Mouse (Mus musculus) stomach, embryonic 14.5 days (tissue): ENCODE results near the gene Dusp16. TPM values are rescaled to one million over a fixed set of nuclear protein-coding genes. Genes with fewer than 3 reads are reported as not detected.
A peak's percentile ranks its signal among the peaks of the same experiment; 100 is the strongest.

Experiments
- ATAC-seq: fragments of 200-750 bp; cut with Nextera tagmentation; 2 replicates; pipeline ENCODE4 v1.8.0; 2017; ENCODE audit warnings: low read depth, moderate TSS enrichment; ENCODE audit not compliant: insufficient number of reproducible peaks, insufficient read depth, low FRiP score
- H3K27ac ChIP-seq: fragments of 300-500 bp; sonication (generic); 2 replicates; pipeline ENCODE4 v1.5.1; 2014; ENCODE audit warnings: mild to moderate bottlenecking, low read length, moderate library complexity, mixed read lengths
- H3K27me3 ChIP-seq: fragments of 300-500 bp; sonication (generic); 2 replicates; pipeline ENCODE4 v1.6.1; 2014; ENCODE audit warnings: low read length, control low read depth, mixed read lengths; ENCODE audit not compliant: control insufficient read depth, insufficient read depth
- H3K36me3 ChIP-seq: fragments of 300-500 bp; sonication (generic); 2 replicates; pipeline ENCODE4 v1.6.1; 2014; ENCODE audit warnings: mild to moderate bottlenecking, control low read depth, low read length, moderate library complexity, mixed read lengths; ENCODE audit not compliant: control insufficient read depth, insufficient read depth
- H3K4me1 ChIP-seq: fragments of 300-500 bp; sonication (generic); 2 replicates; pipeline ENCODE4 v1.6.1; 2014; ENCODE audit warnings: low read length, control low read depth, mixed read lengths; ENCODE audit not compliant: control insufficient read depth, insufficient read depth
- H3K4me2 ChIP-seq: fragments of 300-500 bp; sonication (generic); replicated peaks from 2 replicates; pipeline ENCODE4 v1.6.1; 2014; ENCODE audit warnings: low read depth, low read length, control low read depth
- H3K4me3 ChIP-seq: fragments of 300-500 bp; sonication (generic); 2 replicates; pipeline ENCODE4 v1.5.1; 2014; ENCODE audit warnings: low read depth, low read length, control low read depth
- H3K9ac ChIP-seq: fragments of 300-500 bp; sonication (generic); replicated peaks from 2 replicates; pipeline ENCODE4 v1.6.1; 2014; ENCODE audit warnings: low read depth, mild to moderate bottlenecking, control low read depth, low read length, moderate library complexity, mixed read lengths
- H3K9me3 ChIP-seq: fragments of 300-500 bp; sonication (generic); 2 replicates; pipeline ENCODE4 v1.6.1; 2016; ENCODE audit warnings: low read depth, low read length, control low read depth; ENCODE audit not compliant: control insufficient read depth
- WGBS: fragments of 180-500 bp; shearing (Covaris S2); extraction: QIAGEN DNeasy Blood & Tissue Kit; methylation state at CpG from one replicate; pipeline ENCODE4 v1.1.7; 2014; 5-methylcytosine and 5-hydroxymethylcytosine counted together
- polyA plus RNA-seq: library from polyadenylated mRNA; unstranded; fragments of >200 nt; fragmentation: Nextera tagmentation; extraction: Ambion mirVana; gene quantifications from 2 replicates; pipeline ENCODE4 v1.2.1, GENCODE M21; 2014

Gene Dusp16
- polyA plus RNA-seq, 1 experiment from 2014 or later: 19.2 TPM

DNA sequence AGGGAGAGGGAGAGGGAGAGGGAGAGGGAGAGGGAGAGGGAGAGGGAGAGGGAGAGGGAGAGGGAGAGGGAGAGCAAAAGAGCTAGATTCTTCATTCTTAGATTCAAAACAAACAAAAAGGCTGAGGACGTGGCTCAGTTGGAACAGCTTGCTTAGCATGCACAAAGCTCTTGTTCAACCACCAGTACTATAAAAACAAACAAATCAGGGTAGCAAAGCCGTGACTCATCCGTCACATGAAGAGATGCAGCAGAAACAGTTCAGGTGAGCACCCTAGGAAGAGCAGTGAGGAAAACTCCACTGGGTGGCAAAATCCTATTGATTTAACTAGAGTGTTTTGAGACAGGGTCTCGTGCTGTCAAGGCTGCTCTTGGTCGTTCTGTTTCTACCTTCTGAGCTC is 27.3 kb upstream of the Dusp16 start:
- no peak for ATAC-seq
- 40% methylated on average over 5 of the region's 5 CpGs for WGBS

DNA sequence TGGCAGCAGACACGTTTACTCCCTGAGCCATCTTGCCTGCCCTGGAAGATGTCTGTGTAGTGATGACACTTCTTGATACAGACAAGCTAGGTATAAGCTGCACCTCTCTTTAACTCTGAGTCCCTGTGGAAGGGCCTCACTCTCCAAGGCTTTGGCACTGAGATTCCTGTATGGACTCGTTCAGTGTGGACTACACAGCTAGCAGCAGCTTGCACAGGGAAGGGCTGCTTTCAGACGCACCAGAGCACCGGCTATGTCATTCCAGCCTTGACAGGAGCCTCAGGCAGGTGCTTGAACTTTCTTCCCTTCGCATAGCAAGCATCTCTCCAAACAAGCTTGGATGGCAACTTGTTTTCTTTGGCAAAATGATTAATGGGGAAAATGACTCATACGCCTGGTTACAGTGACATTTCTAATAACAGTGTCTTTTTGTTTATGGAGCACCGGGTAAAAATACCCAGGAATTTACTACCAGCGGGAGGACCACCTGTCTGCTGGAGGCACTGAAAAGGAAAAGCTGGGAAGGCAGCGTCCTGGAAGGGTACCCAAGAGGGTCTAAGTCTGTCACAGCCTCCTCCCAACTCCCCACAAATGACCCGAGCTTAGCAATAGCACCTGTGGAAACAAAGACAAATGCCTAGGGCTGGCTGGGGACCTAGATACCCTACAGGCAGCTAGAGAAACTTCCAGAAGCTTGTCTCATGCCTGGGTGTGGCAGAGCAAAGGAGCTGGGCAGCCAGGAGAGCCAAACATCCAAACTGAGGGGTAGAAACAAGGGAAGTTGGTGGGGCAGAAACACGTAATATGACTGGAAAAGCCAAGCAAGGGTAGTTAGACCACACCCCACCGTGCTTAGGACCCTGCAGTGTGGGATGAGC is 24.9 kb upstream of the Dusp16 start:
- no peak overlapping the region for H3K27ac ChIP-seq
- no peaks in the 10 kb centered on the region for H3K4me1 ChIP-seq
- ATAC-seq: no peak; the same call in 1 of the 2 replicates
- no peaks in the 10 kb centered on the region for H3K9me3 ChIP-seq
- H3K4me3 ChIP-seq: no peak overlapping the region
- H3K36me3 ChIP-seq: no peaks in the 10 kb centered on the region
- no peak overlapping the region for H3K9ac ChIP-seq
- H3K27me3 ChIP-seq: no peaks in the 10 kb centered on the region
- H3K4me2 ChIP-seq: no peak overlapping the region
- WGBS: 38% methylated on average over 12 of the region's 12 CpGs

More for the DNA sequence above, 27.3 kb upstream of the Dusp16 start:
- Histone ChIP-seq H3K36me3 (no peaks in the 10 kb centered on the region), H3K9ac (no peak overlapping the region), H3K27ac (no peak overlapping the region), H3K9me3 (no peaks in the 10 kb centered on the region), H3K4me3 (no peak overlapping the region), H3K4me2 (no peak overlapping the region), H3K27me3 (no peaks in the 10 kb centered on the region), H3K4me1 (no peaks in the 10 kb centered on the region)

DNA sequence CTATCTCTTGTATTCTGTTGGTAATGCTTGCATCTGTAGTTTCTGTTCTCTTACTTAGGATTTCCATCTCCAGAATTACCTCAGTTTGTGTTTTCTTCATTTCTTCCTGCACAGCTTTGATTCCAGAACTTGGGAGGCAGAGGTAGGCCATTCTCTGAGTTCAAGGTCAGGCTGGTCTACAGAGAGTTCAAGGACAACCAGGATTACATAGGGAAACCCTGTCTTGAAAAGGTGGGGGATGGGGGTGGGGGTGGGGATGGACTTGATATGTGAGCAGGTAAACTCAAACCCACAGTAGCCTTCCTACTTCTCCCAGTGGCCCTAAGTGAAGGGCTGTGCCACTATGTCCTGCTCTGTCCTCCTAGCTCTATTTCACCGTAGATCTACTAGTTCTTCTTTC is 20.6 kb upstream of the Dusp16 start:
- WGBS: 74% methylated on average over 1 of the region's 1 CpGs

DNA sequence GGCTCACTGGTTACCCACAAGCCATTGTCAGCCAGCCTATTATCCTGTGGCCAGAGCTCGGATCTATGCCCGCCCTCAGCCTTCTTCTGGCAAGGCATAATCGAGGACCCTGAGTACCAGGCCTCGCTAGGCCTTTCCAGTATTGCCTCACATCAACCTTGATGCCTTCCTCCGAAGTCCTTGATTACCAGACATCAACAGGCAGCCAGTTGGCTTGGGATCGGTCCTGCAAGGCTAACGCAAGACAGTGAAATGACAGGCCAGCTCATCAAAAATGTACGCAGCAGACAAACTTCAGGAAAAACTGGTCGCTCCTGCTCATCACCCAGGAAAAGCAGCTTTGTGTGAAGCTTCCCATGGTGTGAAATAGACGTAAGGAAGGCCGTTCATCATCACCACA is 15.4 kb upstream of the Dusp16 start:
- no peaks in the 10 kb centered on the region for H3K36me3 ChIP-seq
- no peak overlapping the region for H3K4me2 ChIP-seq
- 88% methylated on average over 11 of the region's 11 CpGs for WGBS
- no peaks in the 10 kb centered on the region for H3K4me1 ChIP-seq
- no peak overlapping the region for H3K9ac ChIP-seq
- H3K9me3 ChIP-seq: no peaks in the 10 kb centered on the region
- H3K4me3 ChIP-seq: no peak overlapping the region
- no peaks in the 10 kb centered on the region for H3K27me3 ChIP-seq
- ATAC-seq: no peak
- H3K27ac ChIP-seq: no peak overlapping the region

More for the DNA sequence above, 20.6 kb upstream of the Dusp16 start:
- Histone ChIP-seq H3K4me2 (no peak overlapping the region), H3K9me3 (no peaks in the 10 kb centered on the region), H3K4me3 (no peak overlapping the region), H3K4me1 (no peaks in the 10 kb centered on the region), H3K36me3 (no peaks in the 10 kb centered on the region), H3K27me3 (no peaks in the 10 kb centered on the region), H3K9ac (no peak overlapping the region), H3K27ac (no peak overlapping the region)
- ATAC-seq: no peak

DNA sequence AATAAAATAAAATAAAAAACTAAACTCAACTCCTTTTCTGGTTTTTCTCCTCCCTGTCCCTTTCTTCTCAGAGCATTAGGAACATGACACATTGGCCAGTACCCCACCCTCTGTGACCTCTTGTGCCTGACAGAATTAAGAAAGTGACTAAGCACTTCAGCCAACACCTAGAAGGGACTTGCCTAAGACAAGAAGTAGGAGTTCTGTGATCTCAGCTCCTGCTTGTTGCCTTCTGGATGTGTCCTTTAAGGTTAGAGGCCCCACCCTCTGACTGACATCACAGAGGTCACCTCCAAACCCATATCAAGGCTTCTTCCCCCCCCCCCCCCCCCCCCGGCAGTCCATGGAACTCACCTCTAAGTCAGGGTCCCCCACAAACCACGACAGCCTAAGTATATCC is 14.7 kb upstream of the Dusp16 start:
- H3K9me3 ChIP-seq: no peaks in the 10 kb centered on the region
- no peak for ATAC-seq
- H3K4me1 ChIP-seq: no peaks in the 10 kb centered on the region
- H3K4me2 ChIP-seq: no peak overlapping the region
- WGBS: 53% methylated on average over 1 of the region's 2 CpGs
- H3K9ac ChIP-seq: no peak overlapping the region
- no peaks in the 10 kb centered on the region for H3K36me3 ChIP-seq
- H3K27me3 ChIP-seq: no peaks in the 10 kb centered on the region
- H3K4me3 ChIP-seq: no peak overlapping the region
- H3K27ac ChIP-seq: no peak overlapping the region

DNA sequence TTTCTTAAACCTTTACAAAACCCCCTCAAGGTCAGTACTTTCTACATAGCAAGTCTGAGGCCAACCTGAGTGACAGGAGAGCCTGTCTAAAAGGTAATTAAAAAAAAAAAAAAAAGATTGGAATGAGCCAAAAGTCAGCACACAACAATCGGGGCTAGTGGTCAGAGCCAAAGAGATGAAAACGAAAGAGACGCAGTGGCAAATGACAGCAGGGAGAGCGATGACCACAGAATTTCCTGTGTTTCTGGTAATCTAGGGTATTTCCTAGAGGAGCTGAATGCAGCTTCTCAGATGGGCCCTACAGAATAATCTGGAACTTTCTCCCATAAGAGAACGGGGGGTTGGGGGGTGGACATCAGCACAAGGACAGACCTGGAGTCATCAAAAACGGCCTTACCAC is 13.7 kb upstream of the Dusp16 start:
- H3K4me3 ChIP-seq: no peak overlapping the region
- no peak overlapping the region for H3K4me2 ChIP-seq
- H3K27ac ChIP-seq: no peak overlapping the region
- WGBS: 79% methylated on average over 6 of the region's 6 CpGs
- no peaks in the 10 kb centered on the region for H3K9me3 ChIP-seq
- no peak for ATAC-seq
- H3K9ac ChIP-seq: no peak overlapping the region
- H3K27me3 ChIP-seq: no peaks in the 10 kb centered on the region
- H3K36me3 ChIP-seq: no peaks in the 10 kb centered on the region
- H3K4me1 ChIP-seq: no peaks in the 10 kb centered on the region

DNA sequence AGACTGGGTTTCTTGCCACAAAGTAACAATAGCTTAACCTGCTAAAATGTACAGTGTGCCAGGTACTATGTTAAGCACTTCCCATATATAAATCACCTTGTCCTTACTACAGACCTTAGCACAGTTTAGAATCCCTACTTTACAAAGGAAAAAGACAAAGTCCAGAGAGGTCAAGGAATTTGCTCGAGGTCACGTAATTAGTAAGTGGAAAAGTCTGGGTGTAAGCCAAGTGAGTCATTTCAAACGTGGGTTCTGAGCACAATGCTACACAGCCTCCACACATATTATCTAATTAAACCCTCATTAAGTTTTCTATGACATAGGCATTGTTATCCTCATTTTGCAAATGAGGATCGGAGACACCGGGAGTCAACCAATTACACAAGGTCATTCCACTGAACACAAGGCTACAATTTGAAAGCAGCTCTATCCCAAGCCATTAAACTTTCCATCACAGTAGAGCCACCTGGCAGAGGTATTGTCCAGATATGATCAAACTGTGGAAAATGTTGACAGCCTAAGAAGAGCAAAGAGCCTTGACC is 12.4 kb upstream of the Dusp16 start:
- H3K4me1 ChIP-seq: no peaks in the 10 kb centered on the region
- no peak overlapping the region for H3K9ac ChIP-seq
- H3K36me3 ChIP-seq: no peaks in the 10 kb centered on the region
- ATAC-seq: no peak
- no peak overlapping the region for H3K4me2 ChIP-seq
- WGBS: 71% methylated on average over 5 of the region's 5 CpGs
- no peaks in the 10 kb centered on the region for H3K9me3 ChIP-seq
- H3K4me3 ChIP-seq: no peak overlapping the region
- H3K27me3 ChIP-seq: no peaks in the 10 kb centered on the region
- no peak overlapping the region for H3K27ac ChIP-seq

DNA sequence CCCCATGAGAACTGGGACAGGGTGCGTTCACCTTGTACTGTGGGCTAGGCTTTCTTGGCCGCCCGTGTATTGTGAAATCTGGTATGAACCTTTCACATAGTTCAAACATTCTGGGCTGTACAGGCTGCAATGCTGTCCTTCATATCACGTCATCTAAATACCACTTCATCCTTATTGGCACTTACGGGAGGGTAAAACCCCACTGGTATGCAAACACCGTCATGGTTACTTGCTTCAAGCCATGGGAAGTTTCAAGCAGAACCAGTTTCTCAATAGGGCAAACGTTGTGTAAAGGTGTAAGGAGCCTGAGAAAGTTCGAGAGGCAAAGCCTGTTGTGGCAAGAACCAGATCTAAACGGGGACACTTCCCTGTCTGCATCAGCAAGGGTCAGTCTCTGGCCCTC is 10.2 kb upstream of the Dusp16 start:
- no peak overlapping the region for H3K4me2 ChIP-seq
- H3K9ac ChIP-seq: no peak overlapping the region
- WGBS: 65% methylated on average over 9 of the region's 9 CpGs
- no peak overlapping the region for H3K4me3 ChIP-seq
- H3K36me3 ChIP-seq: no peaks in the 10 kb centered on the region
- no peak overlapping the region for H3K27ac ChIP-seq
- H3K4me1 ChIP-seq: no peaks in the 10 kb centered on the region
- peak; percentile 65 for ATAC-seq
- no peaks in the 10 kb centered on the region for H3K9me3 ChIP-seq
- no peaks in the 10 kb centered on the region for H3K27me3 ChIP-seq
